Mouse (Mus musculus): ENCODE data around the gene Lcorl.
"Not testable (repeated sequence)": the region's sequence is repeated elsewhere in the genome, so short reads cannot be mapped to it uniquely, and the experiment has no call there.

Lcorl gene

GRCm38 (mm10) chr5:45706811-45707210 is 150.6 kb downstream of the Lcorl start:
- no peak for DNase-seq (ENCODE audit: low spot score)

- no peak for DNase-seq (ENCODE audit: low spot score)
Observed at GRCm38 (mm10) chr5:45691678-45692077, 165.7 kb downstream of the Lcorl start.

- DNase-seq (ENCODE audit: low spot score), result no peak
Observed at GRCm38 (mm10) chr5:45690802-45691201, 166.6 kb downstream of the Lcorl start.

- DNase-seq (ENCODE audit: low spot score), result peak; percentile 63
Observed at GRCm38 (mm10) chr5:45689152-45689551, 168.3 kb downstream of the Lcorl start.

GRCm38 (mm10) chr5:45686223-45686622 is 171.2 kb downstream of the Lcorl start:
- DNase-seq (ENCODE audit: low spot score), result no peak

GRCm38 (mm10) chr5:45685243-45685642 is 172.2 kb downstream of the Lcorl start:
- DNase-seq (ENCODE audit: low spot score), result no peak

GRCm38 (mm10) chr5:45683388-45683787 is 174.0 kb downstream of the Lcorl start:
- no peak for DNase-seq (ENCODE audit: low spot score)

- DNase-seq (ENCODE audit: low spot score), result no peak
Observed at GRCm38 (mm10) chr5:45679955-45680354, 177.5 kb downstream of the Lcorl start.

- DNase-seq (ENCODE audit: low spot score), result no peak
Observed at GRCm38 (mm10) chr5:45677639-45678038, 179.8 kb downstream of the Lcorl start.

- DNase-seq (ENCODE audit: low spot score), result peak; percentile 48
Observed at GRCm38 (mm10) chr5:45675032-45675431, 182.4 kb downstream of the Lcorl start.

GRCm38 (mm10) chr5:45670894-45671494 is 186.4 kb downstream of the Lcorl start:
- DNase-seq (ENCODE audit: low spot score), result no peak

- DNase-seq (ENCODE audit: low spot score), result no peak
Observed at GRCm38 (mm10) chr5:45670280-45670670, 187.1 kb downstream of the Lcorl start.

GRCm38 (mm10) chr5:45669598-45670279 is 187.7 kb downstream of the Lcorl start, which contains the start of gene Ncapg:
TSS of gene Ncapg (plus strand) at chr5:45669919.
- peak; percentile 100 for DNase-seq (ENCODE audit: low spot score)

GRCm38 (mm10) chr5:45669234-45669597 is 188.2 kb downstream of the Lcorl start:
- no peak for DNase-seq (ENCODE audit: low spot score)

- DNase-seq (ENCODE audit: low spot score), result peak; percentile 45
Observed at GRCm38 (mm10) chr5:45668831-45669230, 188.6 kb downstream of the Lcorl start.

- peak; percentile 85 for DNase-seq (ENCODE audit: low spot score)
Observed at GRCm38 (mm10) chr5:45668324-45668723, 189.1 kb downstream of the Lcorl start.

GRCm38 (mm10) chr5:45658406-45658805 is 199.0 kb downstream of the Lcorl start:
- not testable (repeated sequence) for DNase-seq (ENCODE audit: low spot score)

- no peak for DNase-seq (ENCODE audit: low spot score)
Observed at GRCm38 (mm10) chr5:45651026-45651703, 206.2 kb downstream of the Lcorl start.
